In the genomic region with DNA sequence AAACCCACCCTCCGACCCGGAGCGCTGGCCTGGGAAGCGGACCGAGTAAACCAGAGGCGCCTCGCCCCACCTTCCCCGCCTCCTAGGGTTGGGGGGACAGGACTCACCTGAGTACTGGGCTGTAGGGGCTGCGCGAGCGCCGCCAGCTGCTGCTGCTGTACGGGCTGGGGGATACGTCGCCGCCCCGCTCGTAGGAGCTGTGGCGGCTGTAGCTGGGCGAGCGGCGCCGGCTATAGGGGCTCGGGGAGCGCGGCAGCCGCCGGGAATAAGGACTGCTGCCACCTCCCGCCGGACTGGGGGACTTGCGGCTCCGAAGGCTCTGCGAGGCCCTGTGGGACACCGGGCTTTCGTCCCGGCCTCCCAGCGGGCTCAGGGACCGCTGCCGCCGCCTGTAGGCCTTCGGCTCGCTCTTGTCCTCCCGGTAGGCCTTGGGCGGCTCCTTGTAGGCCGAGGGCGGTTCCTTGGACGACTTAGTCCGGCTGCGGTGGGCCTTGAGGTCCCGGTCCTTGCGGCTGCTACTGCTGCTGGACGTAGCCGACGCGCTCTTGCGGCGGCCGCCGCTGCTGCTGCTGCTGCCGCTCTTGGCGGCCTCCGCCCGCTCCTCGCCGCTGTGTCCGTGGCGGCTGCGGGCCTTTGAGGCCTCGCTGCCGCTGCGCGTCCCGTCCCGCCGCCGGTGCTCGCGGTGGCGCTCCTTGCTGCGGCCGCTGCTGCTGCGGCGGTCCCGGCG, we compare ENCODE assay signal across 8 mouse cellular contexts. TPM values are rescaled to one million over a fixed set of nuclear protein-coding genes. Genes with fewer than 3 reads are reported as not detected.
A peak's percentile ranks its signal among the peaks of the same experiment; 100 is the strongest.
DNase-seq lines count a peak whose midpoint lies in the region; ATAC-seq and TF ChIP-seq lines count a peak whose summit lies in the region.

No protein-coding gene starts in this region.

- no peaks in the 10 kb centered on the region for H3K36me3 ChIP-seq in forebrain, embryonic 12.5 days (replicated peaks)
- H3K36me3 ChIP-seq in heart, postnatal 0 days (replicated peaks; ENCODE audit: control insufficient read depth, insufficient read depth, low read length), result 0 out of 2 replicates have a peak, but pooled peaks cover 5% of the 10 kb centered on the region
- H3K36me3 ChIP-seq in liver, embryonic 16.5 days (ENCODE audit: control insufficient read depth, insufficient read depth), result no peaks in the 10 kb centered on the region
- H3K36me3 ChIP-seq in neural tube, embryonic 12.5 days, result no peaks in the 10 kb centered on the region
- H3K36me3 ChIP-seq in stomach, postnatal 0 days (ENCODE audit: control insufficient read depth, insufficient read depth, low read length), result no peaks in the 10 kb centered on the region

- peak; percentile 59 to 61 for DNase-seq in CD8-positive naive resting alpha-beta T cell, adult 2 months (ENCODE audit: low read depth in 2 of 2, low spot score in 2 of 2)
- DNase-seq in c-Kit-positive CD71-positive TER-119-negative erythroid progenitor cells, embryonic 14.5 days (ENCODE audit: low read depth), result peak; percentile 58
- peak; percentile 86 for DNase-seq in heart, postnatal 0 days (ENCODE audit: low spot score)
- DNase-seq in kidney, postnatal 4 days, result peak; percentile 82 to 89
- DNase-seq in stomach, postnatal 0 days (ENCODE audit: low spot score), result peak; percentile 88

- H3K4me3 ChIP-seq in forebrain, embryonic 12.5 days (replicated peaks), result peak overlapping the region; percentile 100
- H3K4me3 ChIP-seq in heart, postnatal 0 days (ENCODE audit: low read depth, low read length), result peak overlapping the region; percentile 86
- H3K4me3 ChIP-seq in liver, embryonic 16.5 days (ENCODE audit: low read depth, low read length), result peak overlapping the region; percentile 100
- H3K4me3 ChIP-seq in neural tube, embryonic 12.5 days, result peak overlapping the region; percentile 100
- peak overlapping the region; percentile 99 for H3K4me3 ChIP-seq in stomach, postnatal 0 days (ENCODE audit: low read depth, low read length)

- peak overlapping the region; percentile 91 for H3K4me2 ChIP-seq in forebrain, embryonic 12.5 days
- peak overlapping the region; percentile 97 for H3K4me2 ChIP-seq in heart, postnatal 0 days (ENCODE audit: low read depth, low read length)
- H3K4me2 ChIP-seq in liver, embryonic 16.5 days (ENCODE audit: low read depth, low read length), result peak overlapping the region; percentile 81
- peak overlapping the region; percentile 93 for H3K4me2 ChIP-seq in neural tube, embryonic 12.5 days (replicated peaks)
- H3K4me2 ChIP-seq in stomach, postnatal 0 days (replicated peaks; ENCODE audit: low read depth), result peak overlapping the region; percentile 91

- H3K27me3 ChIP-seq in forebrain, embryonic 12.5 days, result no peaks in the 10 kb centered on the region
- no peaks in the 10 kb centered on the region for H3K27me3 ChIP-seq in heart, postnatal 0 days (ENCODE audit: control insufficient read depth, insufficient read depth, low read length)
- H3K27me3 ChIP-seq in liver, embryonic 16.5 days (ENCODE audit: control insufficient read depth, insufficient read depth, low read depth, low read length), result no peaks in the 10 kb centered on the region
- H3K27me3 ChIP-seq in neural tube, embryonic 12.5 days (replicated peaks), result no peaks in the 10 kb centered on the region
- H3K27me3 ChIP-seq in stomach, postnatal 0 days (ENCODE audit: control insufficient read depth, insufficient read depth, low read length), result no peaks in the 10 kb centered on the region

- H3K4me1 ChIP-seq in forebrain, embryonic 12.5 days, result peaks cover 14% of the 10 kb centered on the region
- 0 out of 2 replicates have a peak, but pooled peaks cover 3% of the 10 kb centered on the region for H3K4me1 ChIP-seq in heart, postnatal 0 days (ENCODE audit: control insufficient read depth, insufficient read depth)
- peaks cover 19% of the 10 kb centered on the region for H3K4me1 ChIP-seq in liver, embryonic 16.5 days (ENCODE audit: control insufficient read depth, low read depth, low read length)
- peaks cover 6% of the 10 kb centered on the region for H3K4me1 ChIP-seq in neural tube, embryonic 12.5 days
- no peaks in the 10 kb centered on the region for H3K4me1 ChIP-seq in stomach, postnatal 0 days (replicated peaks; ENCODE audit: control insufficient read depth, insufficient read depth)

- H3K9me3 ChIP-seq in forebrain, embryonic 12.5 days, result no peaks in the 10 kb centered on the region
- no peaks in the 10 kb centered on the region for H3K9me3 ChIP-seq in heart, postnatal 0 days (replicated peaks; ENCODE audit: control insufficient read depth, low read length)
- no peaks in the 10 kb centered on the region for H3K9me3 ChIP-seq in liver, embryonic 16.5 days (replicated peaks; ENCODE audit: control insufficient read depth, low read length)
- H3K9me3 ChIP-seq in neural tube, embryonic 12.5 days, result no peaks in the 10 kb centered on the region
- H3K9me3 ChIP-seq in stomach, postnatal 0 days (ENCODE audit: control insufficient read depth, low read length), result no peaks in the 10 kb centered on the region

- WGBS in forebrain, embryonic 12.5 days, result under 1% methylated on average over 82 of the region's 85 CpGs
- WGBS in heart, postnatal 0 days, result under 1% methylated on average over 81 of the region's 85 CpGs
- under 1% methylated on average over 84 of the region's 85 CpGs for WGBS in liver, embryonic 16.5 days (ENCODE audit: insufficient replicate concordance)
- under 1% methylated on average over 83 of the region's 85 CpGs for WGBS in neural tube, embryonic 12.5 days
- under 1% methylated on average over 77 of the region's 85 CpGs for WGBS in stomach, postnatal 0 days

- TF ChIP-seq EP300 in heart, postnatal 0 days (IDR thresholded peaks at IDR 0.05; ENCODE audit: low read depth), result 0 out of 2 replicates have a peak, but pooled peaks have one; percentile 13
- TF ChIP-seq EP300 in stomach, postnatal 0 days (optimal IDR thresholded peaks at IDR 0.05), result no peak

- H3K27ac ChIP-seq in forebrain, embryonic 12.5 days, result peak overlapping the region; percentile 98
- H3K27ac ChIP-seq in heart, postnatal 0 days (ENCODE audit: low read depth), result peak overlapping the region; percentile 99
- H3K27ac ChIP-seq in liver, embryonic 16.5 days (ENCODE audit: low read length), result peak overlapping the region; percentile 98
- H3K27ac ChIP-seq in neural tube, embryonic 12.5 days, result peak overlapping the region; percentile 96
- peak overlapping the region; percentile 99 for H3K27ac ChIP-seq in stomach, postnatal 0 days (replicated peaks)

- TF ChIP-seq CTCF in heart, postnatal 0 days (IDR thresholded peaks at IDR 0.05; ENCODE audit: low read depth), result peak; percentile 53
- TF ChIP-seq CTCF in stomach, postnatal 0 days (IDR thresholded peaks at IDR 0.05; ENCODE audit: low read depth), result peak; percentile 77

- peak overlapping the region; percentile 99 for H3K9ac ChIP-seq in forebrain, embryonic 12.5 days
- H3K9ac ChIP-seq in heart, postnatal 0 days (replicated peaks; ENCODE audit: low read depth, low read length), result peak overlapping the region; percentile 94
- H3K9ac ChIP-seq in liver, embryonic 16.5 days (ENCODE audit: low read depth, low read length), result peak overlapping the region; percentile 99
- H3K9ac ChIP-seq in neural tube, embryonic 12.5 days, result peak overlapping the region; percentile 99
- peak overlapping the region; percentile 96 for H3K9ac ChIP-seq in stomach, postnatal 0 days (ENCODE audit: low read length)

- peak; percentile 52 for ATAC-seq in forebrain, embryonic 12.5 days (ENCODE audit: low FRiP score)
- ATAC-seq in heart, postnatal 0 days (ENCODE audit: insufficient read depth, low read depth), result peak; percentile 42
- peak; percentile 30 for ATAC-seq in liver, embryonic 16.5 days (ENCODE audit: low read depth)
- peak; percentile 52 for ATAC-seq in neural tube, embryonic 12.5 days (ENCODE audit: low FRiP score, low read depth)
- peak; percentile 55 for ATAC-seq in stomach, postnatal 0 days (ENCODE audit: low FRiP score, low TSS enrichment)

RNA-seq across cellular contexts. Expression of a gene that starts 1.4 kb away (rescaled TPM):
- 18.8 and 27.7 TPM in 2 replicates for polyA plus RNA-seq in forebrain, embryonic 12.5 days (2016; fragmentation: Nextera tagmentation; extraction: Ambion mirVana)
- total RNA-seq in heart, postnatal 0 days (2014; rRNA removed; ENCODE audit: low replicate concordance), result 55.0 and 74.7 TPM in 2 replicates
- 7.8 and 7.9 TPM in 2 replicates for polyA plus RNA-seq in heart, postnatal 0 days (2015; fragmentation: Nextera tagmentation; extraction: Ambion mirVana)
- 5.8 and 6.5 TPM in 2 replicates for polyA plus RNA-seq in liver, embryonic 16.5 days (2015; fragmentation: Nextera tagmentation; extraction: Ambion mirVana)
- polyA plus RNA-seq in neural tube, embryonic 12.5 days (2016; fragmentation: Nextera tagmentation; extraction: Ambion mirVana), result 20.6 and 26.1 TPM in 2 replicates
- polyA plus RNA-seq in stomach, postnatal 0 days (2015; fragmentation: Nextera tagmentation; extraction: Ambion mirVana), result 8.6 and 9.3 TPM in 2 replicates

Comparison
In these comparisons a context has a peak if more than half of its experiments do, and no peak if none do; other contexts are left out.
1. Peak in every context shown above with its lines: DNase-seq, ATAC-seq, H3K4me3 ChIP-seq and H3K27ac ChIP-seq.